Mouse (Mus musculus) hematopoietic stem cell, adult 5-6 weeks (primary cell): ENCODE measurements around the gene Klf14. TPM values are rescaled to one million over a fixed set of nuclear protein-coding genes. Genes with fewer than 3 reads are reported as not detected.

Experiments
- ATAC-seq, 2 experiments: fragments of 125-278 bp in 1 of 2; replicated peaks in 1 of 2; 2 replicates each; pipeline ENCODE4 v1.8.0; 2016 to 2017; ENCODE audit warnings: inconsistent platforms in 2 of 2, mild to moderate bottlenecking in 2 of 2, moderate number of reproducible peaks in 2 of 2, low read depth in 1 of 2, moderate TSS enrichment in 1 of 2; ENCODE audit not compliant: low FRiP score in 2 of 2, poor library complexity in 2 of 2, severe bottlenecking in 2 of 2, insufficient read depth in 1 of 2, low TSS enrichment in 1 of 2
- total RNA-seq: library from RNA; stranded (forward); fragments of 172-1452, 232-1000 nt; gene quantifications from 2 replicates; pipeline ENCODE4 v1.2.3, GENCODE M21; 2017

Klf14 gene
- not detected in 2 replicates for total RNA-seq

GRCm38 (mm10) chr6:30958736-30959540, at the start of gene Klf14:
Gene Klf14, minus strand, starts transcription at chr6:30959078.
- no peak for ATAC-seq

GRCm38 (mm10) chr6:31006111-31006600, 47.3 kb upstream of the Klf14 start:
- no peak for ATAC-seq

- ATAC-seq, result no peak
These were observed 27.5 kb upstream of the Klf14 start for GRCm38 (mm10) chr6:30986393-30986792.

GRCm38 (mm10) chr6:30983021-30983420, 24.1 kb upstream of the Klf14 start:
- no peak for ATAC-seq

GRCm38 (mm10) chr6:30982372-30982980, 23.6 kb upstream of the Klf14 start:
- no peak; a peak in 1 of 4 replicates for ATAC-seq

GRCm38 (mm10) chr6:30981351-30981750, 22.5 kb upstream of the Klf14 start:
- no peak for ATAC-seq

GRCm38 (mm10) chr6:30978615-30979014, 19.7 kb upstream of the Klf14 start:
- ATAC-seq, result no peak

GRCm38 (mm10) chr6:30972121-30972520, 13.2 kb upstream of the Klf14 start:
- ATAC-seq, result no peak

- ATAC-seq, result no peak; a peak in 1 of 4 replicates
These were observed 818 bp downstream of the Klf14 start for GRCm38 (mm10) chr6:30957784-30958735.

GRCm38 (mm10) chr6:30939264-30939663, 19.6 kb downstream of the Klf14 start:
- ATAC-seq, result no peak

- no peak for ATAC-seq
These were observed 36.1 kb downstream of the Klf14 start for GRCm38 (mm10) chr6:30922821-30923220.

- no peak for ATAC-seq
These were observed 37.1 kb downstream of the Klf14 start for GRCm38 (mm10) chr6:30921826-30922225.

- no peak for ATAC-seq
These were observed 37.8 kb downstream of the Klf14 start for GRCm38 (mm10) chr6:30920834-30921675.

- ATAC-seq, result no peak
These were observed 43.4 kb downstream of the Klf14 start, which contains the start of gene Tsga13 for GRCm38 (mm10) chr6:30915473-30915872. Gene Tsga13, minus strand, starts transcription at chr6:30915573.

GRCm38 (mm10) chr6:30907970-30908369, 50.9 kb downstream of the Klf14 start:
- ATAC-seq, result no peak
